Mouse (Mus musculus) heart, embryonic 10.5 days (tissue): ENCODE measurements around the gene Btbd11. TPM values are rescaled to one million over a fixed set of nuclear protein-coding genes. Genes with fewer than 3 reads are reported as not detected.
A peak's percentile ranks its signal among the peaks of the same experiment; 100 is the strongest.

ENCODE experiments used
- DNase-seq: peaks from one replicate; pipeline ENCODE4 v3.0.0-alpha.2; 2017; ENCODE audit warnings: low spot score
- H3K27ac ChIP-seq: fragments of 300-500 bp; sonication (generic); 2 replicates; pipeline ENCODE4 v1.5.1; 2016; ENCODE audit warnings: mild to moderate bottlenecking
- H3K27me3 ChIP-seq: fragments of 300-500 bp; sonication (generic); 2 replicates; pipeline ENCODE4 v1.6.1; 2016; ENCODE audit warnings: mild to moderate bottlenecking; ENCODE audit not compliant: poor library complexity, insufficient read depth, severe bottlenecking
- H3K36me3 ChIP-seq: fragments of 300-500 bp; sonication (generic); 2 replicates; pipeline ENCODE4 v1.6.1; 2016; ENCODE audit warnings: mild to moderate bottlenecking, moderate library complexity
- H3K4me1 ChIP-seq: fragments of 300-500 bp; sonication (generic); 2 replicates; pipeline ENCODE4 v1.6.1; 2016; ENCODE audit warnings: mild to moderate bottlenecking
- H3K4me3 ChIP-seq: fragments of 300-500 bp; sonication (generic); 2 replicates; pipeline ENCODE4 v1.5.1; 2016; ENCODE audit warnings: mild to moderate bottlenecking, moderate library complexity
- H3K9me3 ChIP-seq: fragments of 300-500 bp; sonication (generic); 2 replicates; pipeline ENCODE4 v1.6.1; 2016; ENCODE audit warnings: mild to moderate bottlenecking, moderate library complexity
- WGBS: fragments of 180-500 bp; shearing (Covaris S2); methylation state at CpG from one replicate; pipeline ENCODE4 v1.1.7; 2016; 5-methylcytosine and 5-hydroxymethylcytosine counted together
- polyA plus RNA-seq: library from polyadenylated mRNA; unstranded; fragments of >200 nt; fragmentation: Nextera tagmentation; extraction: Ambion mirVana; gene quantifications from 2 replicates; pipeline ENCODE4 v1.2.1, GENCODE M21; 2016

Gene Btbd11
- polyA plus RNA-seq, result 0.96 and 1.5 TPM in 2 replicates

GRCm38 (mm10) chr10:85386605-85387218 is at the start of gene Btbd11:
Btbd11 (plus strand) TSS chr10:85386814.
- peak; percentile 94 for DNase-seq
- WGBS, result under 1% methylated on average over 46 of the region's 46 CpGs
- Histone ChIP-seq H3K4me1 (peaks cover 28% of the 10 kb centered on the region), H3K27ac (peak within 1 kb of the TSS; percentile 72), H3K4me3 (peak within 1 kb of the TSS; percentile 78), H3K27me3 (peaks cover 43% of the 10 kb centered on the region), H3K36me3 (no peaks in the 10 kb centered on the region), H3K9me3 (no peaks in the 10 kb centered on the region)

- DNase-seq, result no peak
- WGBS, result 70% methylated on average over 12 of the region's 12 CpGs
- no peaks in the 10 kb centered on the region for H3K9me3 ChIP-seq
- H3K27ac ChIP-seq, result no peak overlapping the region
- H3K4me1 ChIP-seq, result no peaks in the 10 kb centered on the region
- H3K4me3 ChIP-seq, result no peak overlapping the region
- no peaks in the 10 kb centered on the region for H3K36me3 ChIP-seq
- H3K27me3 ChIP-seq, result no peaks in the 10 kb centered on the region
Observed at GRCm38 (mm10) chr10:85338733-85339132, 47.9 kb upstream of the Btbd11 start.

- H3K9me3 ChIP-seq, result no peaks in the 10 kb centered on the region
- no peaks in the 10 kb centered on the region for H3K36me3 ChIP-seq
- no peak overlapping the region for H3K4me3 ChIP-seq
- H3K27ac ChIP-seq, result no peak overlapping the region
- no peaks in the 10 kb centered on the region for H3K4me1 ChIP-seq
- DNase-seq, result no peak
- WGBS, result 82% methylated on average over 1 of the region's 1 CpGs
- no peaks in the 10 kb centered on the region for H3K27me3 ChIP-seq
Observed at GRCm38 (mm10) chr10:85341867-85342266, 44.7 kb upstream of the Btbd11 start.

- Histone ChIP-seq H3K4me1 (no peaks in the 10 kb centered on the region), H3K27me3 (no peaks in the 10 kb centered on the region), H3K9me3 (no peaks in the 10 kb centered on the region), H3K27ac (no peak overlapping the region), H3K36me3 (no peaks in the 10 kb centered on the region), H3K4me3 (no peak overlapping the region)
- DNase-seq, result no peak
- WGBS, result 88% methylated on average over 9 of the region's 9 CpGs
Observed at GRCm38 (mm10) chr10:85347171-85347570, 39.4 kb upstream of the Btbd11 start.

- no peak for DNase-seq
- Histone ChIP-seq H3K36me3 (no peaks in the 10 kb centered on the region), H3K4me1 (no peaks in the 10 kb centered on the region), H3K27ac (no peak overlapping the region), H3K9me3 (no peaks in the 10 kb centered on the region), H3K4me3 (no peak overlapping the region), H3K27me3 (no peaks in the 10 kb centered on the region)
- 73% methylated on average over 2 of the region's 2 CpGs for WGBS
Observed at GRCm38 (mm10) chr10:85352505-85352904, 34.1 kb upstream of the Btbd11 start.

- H3K27me3 ChIP-seq, result no peaks in the 10 kb centered on the region
- 74% methylated on average over 1 of the region's 1 CpGs for WGBS
- H3K4me1 ChIP-seq, result no peaks in the 10 kb centered on the region
- H3K9me3 ChIP-seq, result no peaks in the 10 kb centered on the region
- H3K36me3 ChIP-seq, result no peaks in the 10 kb centered on the region
- no peak overlapping the region for H3K27ac ChIP-seq
- H3K4me3 ChIP-seq, result no peak overlapping the region
- no peak for DNase-seq
Observed at GRCm38 (mm10) chr10:85354270-85354669, 32.3 kb upstream of the Btbd11 start.

GRCm38 (mm10) chr10:85359501-85360066 is 27.0 kb upstream of the Btbd11 start:
- Histone ChIP-seq H3K27ac (no peak overlapping the region), H3K4me1 (no peaks in the 10 kb centered on the region), H3K9me3 (no peaks in the 10 kb centered on the region), H3K36me3 (no peaks in the 10 kb centered on the region), H3K4me3 (no peak overlapping the region), H3K27me3 (no peaks in the 10 kb centered on the region)
- DNase-seq, result no peak
- WGBS, result 82% methylated on average over 3 of the region's 3 CpGs

GRCm38 (mm10) chr10:85362766-85363442 is 23.7 kb upstream of the Btbd11 start:
- no peak for DNase-seq
- Histone ChIP-seq H3K4me1 (no peaks in the 10 kb centered on the region), H3K9me3 (no peaks in the 10 kb centered on the region), H3K36me3 (no peaks in the 10 kb centered on the region), H3K27me3 (no peaks in the 10 kb centered on the region), H3K27ac (no peak overlapping the region), H3K4me3 (no peak overlapping the region)
- WGBS, result 74% methylated on average over 9 of the region's 9 CpGs

GRCm38 (mm10) chr10:85366876-85367275 is 19.7 kb upstream of the Btbd11 start:
- no peak for DNase-seq
- WGBS, result 76% methylated on average over 10 of the region's 10 CpGs
- no peaks in the 10 kb centered on the region for H3K4me1 ChIP-seq

GRCm38 (mm10) chr10:85371309-85371708 is 15.3 kb upstream of the Btbd11 start:
- H3K27ac ChIP-seq, result no peak overlapping the region
- H3K36me3 ChIP-seq, result no peaks in the 10 kb centered on the region
- H3K4me1 ChIP-seq, result no peaks in the 10 kb centered on the region
- H3K9me3 ChIP-seq, result no peaks in the 10 kb centered on the region
- DNase-seq, result no peak
- H3K27me3 ChIP-seq, result no peaks in the 10 kb centered on the region
- no peak overlapping the region for H3K4me3 ChIP-seq
- 83% methylated on average over 2 of the region's 2 CpGs for WGBS

More at GRCm38 (mm10) chr10:85366876-85367275, 19.7 kb upstream of the Btbd11 start:
- no peak overlapping the region for H3K4me3 ChIP-seq
- H3K27me3 ChIP-seq, result no peaks in the 10 kb centered on the region
- no peaks in the 10 kb centered on the region for H3K36me3 ChIP-seq
- H3K27ac ChIP-seq, result no peak overlapping the region
- H3K9me3 ChIP-seq, result no peaks in the 10 kb centered on the region

GRCm38 (mm10) chr10:85372108-85372507 is 14.5 kb upstream of the Btbd11 start:
- Histone ChIP-seq H3K4me1 (no peaks in the 10 kb centered on the region), H3K27ac (no peak overlapping the region), H3K9me3 (no peaks in the 10 kb centered on the region), H3K27me3 (no peaks in the 10 kb centered on the region), H3K36me3 (no peaks in the 10 kb centered on the region), H3K4me3 (no peak overlapping the region)
- 69% methylated on average over 4 of the region's 4 CpGs for WGBS
- no peak for DNase-seq

GRCm38 (mm10) chr10:85378972-85379371 is 7.6 kb upstream of the Btbd11 start:
- Histone ChIP-seq H3K4me3 (peak overlapping the region; percentile 27), H3K9me3 (no peaks in the 10 kb centered on the region), H3K27me3 (0 out of 2 replicates have a peak, but pooled peaks cover 3% of the 10 kb centered on the region), H3K27ac (no peak overlapping the region), H3K36me3 (no peaks in the 10 kb centered on the region), H3K4me1 (0 out of 2 replicates have a peak, but pooled peaks cover 4% of the 10 kb centered on the region)
- WGBS, result 20% methylated on average over 8 of the region's 8 CpGs
- no peak for DNase-seq

GRCm38 (mm10) chr10:85382981-85383380 is 3.6 kb upstream of the Btbd11 start:
- WGBS, result 80% methylated on average over 7 of the region's 7 CpGs
- peaks cover 17% of the 10 kb centered on the region for H3K27me3 ChIP-seq
- DNase-seq, result no peak
- H3K9me3 ChIP-seq, result no peaks in the 10 kb centered on the region
- H3K27ac ChIP-seq, result no peak overlapping the region
- H3K36me3 ChIP-seq, result no peaks in the 10 kb centered on the region
- no peak overlapping the region for H3K4me3 ChIP-seq
- peaks cover 13% of the 10 kb centered on the region for H3K4me1 ChIP-seq
